Mouse (Mus musculus): Measurements from ENCODE around the gene Polr2c. TPM values are rescaled to one million over a fixed set of nuclear protein-coding genes. Genes with fewer than 3 reads are reported as not detected.

The Polr2c gene
- polyA plus RNA-seq, 1 experiment from 2014 or later: 161 TPM

- Histone ChIP-seq H3K27me3 (peaks cover 23% of the 10 kb centered on the region), H3K9ac (replicated peaks) (peak overlapping the region; percentile 57), H3K36me3 (peaks cover 27% of the 10 kb centered on the region), H3K9me3 (no peaks in the 10 kb centered on the region), H3K4me3 (replicated peaks) (peak overlapping the region; percentile 51), H3K4me2 (peak overlapping the region; percentile 92), H3K27ac (no peak overlapping the region), H3K4me1 (replicated peaks) (peaks cover 48% of the 10 kb centered on the region)
- ATAC-seq (ENCODE audit: insufficient number of reproducible peaks, insufficient read depth, low FRiP score, low TSS enrichment, low read depth): 0 out of 2 replicates have a peak, but pooled peaks have one; percentile 3
- 14% methylated on average over 22 of the region's 22 CpGs for WGBS
Measured at GRCm38 (mm10) chr8:94870474-94871107, 13.3 kb downstream of the Polr2c start.

DNA sequence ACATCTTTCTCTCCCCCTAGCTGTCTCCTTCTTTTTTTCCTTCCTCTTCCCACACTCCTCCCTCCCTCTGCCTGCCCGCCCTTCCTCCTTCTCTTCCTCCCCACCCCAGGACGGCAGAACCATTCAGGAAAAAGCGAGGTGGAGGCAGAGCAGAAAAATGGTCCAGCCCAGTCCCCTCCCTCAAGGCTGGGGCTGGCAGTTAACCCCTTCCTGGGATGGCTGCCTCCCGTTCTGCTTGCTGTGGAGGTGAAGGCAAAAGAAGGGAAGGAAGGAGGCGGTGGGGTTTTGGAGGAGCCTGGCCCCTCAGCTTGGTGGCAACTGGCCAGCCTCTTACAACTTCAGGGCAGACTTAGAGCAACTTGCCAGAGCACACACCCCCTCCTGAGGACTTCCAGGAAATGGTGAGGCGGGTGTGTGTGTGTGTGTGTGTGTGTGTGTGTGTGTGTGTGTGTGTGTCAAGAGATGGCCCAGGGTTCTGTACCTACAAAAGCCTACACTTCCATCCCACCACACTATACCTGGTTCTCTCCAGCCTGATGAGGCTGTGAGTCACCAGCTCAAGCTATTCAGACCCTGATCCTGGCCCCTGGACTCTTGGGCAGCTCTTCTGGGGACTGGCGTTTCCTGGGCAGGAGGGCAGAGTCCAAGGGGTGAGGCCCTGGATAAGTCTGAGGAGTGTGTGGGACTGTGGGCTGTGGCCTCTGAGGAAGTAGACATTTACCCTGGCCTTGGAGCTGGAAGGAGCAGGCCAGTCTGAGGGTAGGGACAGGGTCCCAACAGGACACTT, 14.1 kb downstream of the Polr2c start:
- WGBS: 1% methylated on average over 7 of the region's 7 CpGs
- Histone ChIP-seq H3K9ac (replicated peaks) (peak overlapping the region; percentile 57), H3K36me3 (peaks cover 20% of the 10 kb centered on the region), H3K4me3 (replicated peaks) (peak overlapping the region; percentile 51), H3K4me2 (peak overlapping the region; percentile 92), H3K27ac (peak overlapping the region; percentile 81), H3K4me1 (replicated peaks) (peaks cover 49% of the 10 kb centered on the region), H3K27me3 (peaks cover 23% of the 10 kb centered on the region), H3K9me3 (no peaks in the 10 kb centered on the region)
- peak; percentile 29; the same call in 1 of the 2 replicates for ATAC-seq (ENCODE audit: insufficient number of reproducible peaks, insufficient read depth, low FRiP score, low TSS enrichment, low read depth)

- Histone ChIP-seq H3K4me3 (replicated peaks) (no peak overlapping the region), H3K27me3 (peaks cover 23% of the 10 kb centered on the region), H3K9me3 (no peaks in the 10 kb centered on the region), H3K4me2 (peak overlapping the region; percentile 92), H3K4me1 (replicated peaks) (peaks cover 54% of the 10 kb centered on the region), H3K27ac (no peak overlapping the region), H3K9ac (replicated peaks) (no peak overlapping the region; the same call in 1 of the 2 replicates), H3K36me3 (peaks cover 12% of the 10 kb centered on the region; the same call in 1 of the 2 replicates)
- WGBS: 20% methylated on average over 3 of the region's 3 CpGs
- ATAC-seq (ENCODE audit: insufficient number of reproducible peaks, insufficient read depth, low FRiP score, low TSS enrichment, low read depth): no peak
Measured at GRCm38 (mm10) chr8:94872156-94872555, 14.9 kb downstream of the Polr2c start.

- H3K27ac ChIP-seq: no peak overlapping the region
- H3K9ac ChIP-seq (replicated peaks): no peak overlapping the region
- H3K27me3 ChIP-seq: peaks cover 23% of the 10 kb centered on the region
- no peak for ATAC-seq (ENCODE audit: insufficient number of reproducible peaks, insufficient read depth, low FRiP score, low TSS enrichment, low read depth)
- H3K9me3 ChIP-seq: no peaks in the 10 kb centered on the region
- peak overlapping the region; percentile 92 for H3K4me2 ChIP-seq
- 49% methylated on average over 2 of the region's 2 CpGs for WGBS
- H3K4me1 ChIP-seq (replicated peaks): peaks cover 54% of the 10 kb centered on the region
- H3K4me3 ChIP-seq (replicated peaks): no peak overlapping the region
- peaks cover 9% of the 10 kb centered on the region; the same call in 1 of the 2 replicates for H3K36me3 ChIP-seq
Measured at GRCm38 (mm10) chr8:94872576-94872975, 15.3 kb downstream of the Polr2c start.

DNA sequence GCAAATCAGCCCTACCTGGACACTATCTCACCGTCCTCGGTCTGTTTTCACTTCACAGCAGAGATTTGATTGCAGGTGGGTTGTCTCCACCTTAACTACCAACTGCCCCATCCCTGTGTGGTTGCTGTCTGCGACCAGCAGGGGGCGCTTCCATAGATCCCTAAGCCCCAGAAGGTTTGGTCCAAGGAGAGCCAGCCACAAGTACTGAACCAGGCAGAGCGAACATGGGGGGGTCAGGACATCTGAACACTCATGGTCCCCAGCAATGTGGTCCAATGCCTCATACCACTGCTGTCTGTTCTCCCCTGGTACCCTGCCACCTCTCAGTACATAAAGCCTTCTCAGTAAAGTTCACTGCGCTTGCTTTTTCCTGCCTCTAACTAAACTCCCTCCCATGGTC, 17.1 kb downstream of the Polr2c start:
- WGBS: 11% methylated on average over 6 of the region's 6 CpGs
- peaks cover 54% of the 10 kb centered on the region for H3K4me1 ChIP-seq (replicated peaks)

GRCm38 (mm10) chr8:94875096-94875870, 18.0 kb downstream of the Polr2c start:
- Histone ChIP-seq H3K4me1 (replicated peaks) (peaks cover 47% of the 10 kb centered on the region), H3K27ac (no peak overlapping the region), H3K9me3 (no peaks in the 10 kb centered on the region), H3K4me2 (peak overlapping the region; percentile 93), H3K27me3 (peaks cover 16% of the 10 kb centered on the region), H3K4me3 (replicated peaks) (peak overlapping the region; percentile 67), H3K36me3 (no peaks in the 10 kb centered on the region), H3K9ac (replicated peaks) (peak overlapping the region; percentile 66)
- 15% methylated on average over 17 of the region's 17 CpGs for WGBS
- ATAC-seq (ENCODE audit: insufficient number of reproducible peaks, insufficient read depth, low FRiP score, low TSS enrichment, low read depth): no peak

More for the DNA sequence above, 17.1 kb downstream of the Polr2c start:
- Histone ChIP-seq H3K4me3 (replicated peaks) (0 out of 2 replicates have a peak overlapping the region, but pooled peaks have one; percentile 6), H3K9ac (replicated peaks) (no peak overlapping the region), H3K9me3 (no peaks in the 10 kb centered on the region), H3K27ac (no peak overlapping the region), H3K4me2 (peak overlapping the region; percentile 93), H3K36me3 (no peaks in the 10 kb centered on the region), H3K27me3 (peaks cover 23% of the 10 kb centered on the region)
- ATAC-seq (ENCODE audit: insufficient number of reproducible peaks, insufficient read depth, low FRiP score, low TSS enrichment, low read depth): no peak

- no peaks in the 10 kb centered on the region for H3K36me3 ChIP-seq
- H3K4me1 ChIP-seq (replicated peaks): peaks cover 42% of the 10 kb centered on the region
- H3K9ac ChIP-seq (replicated peaks): peak overlapping the region; percentile 66
- peak overlapping the region; percentile 67 for H3K4me3 ChIP-seq (replicated peaks)
- no peaks in the 10 kb centered on the region for H3K9me3 ChIP-seq
- peak; percentile 2; the same call in 1 of the 2 replicates for ATAC-seq (ENCODE audit: insufficient number of reproducible peaks, insufficient read depth, low FRiP score, low TSS enrichment, low read depth)
- WGBS: under 1% methylated on average over 13 of the region's 20 CpGs
- peak overlapping the region; percentile 93 for H3K4me2 ChIP-seq
- 0 out of 2 replicates have a peak overlapping the region, but pooled peaks have one; percentile 35 for H3K27ac ChIP-seq
- H3K27me3 ChIP-seq: peaks cover 16% of the 10 kb centered on the region
Measured at GRCm38 (mm10) chr8:94875871-94876150, 18.6 kb downstream of the Polr2c start.

- Histone ChIP-seq H3K27ac (0 out of 2 replicates have a peak within 1 kb of the TSS, but pooled peaks have one; percentile 35), H3K4me1 (replicated peaks) (peaks cover 39% of the 10 kb centered on the region), H3K27me3 (peaks cover 16% of the 10 kb centered on the region), H3K4me3 (replicated peaks) (peak within 1 kb of the TSS; percentile 67), H3K9me3 (no peaks in the 10 kb centered on the region), H3K9ac (replicated peaks) (peak within 1 kb of the TSS; percentile 66), H3K36me3 (no peaks in the 10 kb centered on the region), H3K4me2 (peak within 1 kb of the TSS; percentile 93)
- WGBS: under 1% methylated on average over 36 of the region's 37 CpGs
- peak; percentile 40; the same call in 1 of the 2 replicates for ATAC-seq (ENCODE audit: insufficient number of reproducible peaks, insufficient read depth, low FRiP score, low TSS enrichment, low read depth)
Measured at GRCm38 (mm10) chr8:94876197-94876730, 19.0 kb downstream of the Polr2c start, which contains the start of gene Dok4. Dok4 (minus strand) TSS chr8:94876330.

- Histone ChIP-seq H3K4me2 (peak overlapping the region; percentile 93), H3K4me3 (replicated peaks) (no peak overlapping the region)
- 14% methylated on average over 3 of the region's 3 CpGs for WGBS
Measured at GRCm38 (mm10) chr8:94876820-94877219, 19.6 kb downstream of the Polr2c start.

DNA sequence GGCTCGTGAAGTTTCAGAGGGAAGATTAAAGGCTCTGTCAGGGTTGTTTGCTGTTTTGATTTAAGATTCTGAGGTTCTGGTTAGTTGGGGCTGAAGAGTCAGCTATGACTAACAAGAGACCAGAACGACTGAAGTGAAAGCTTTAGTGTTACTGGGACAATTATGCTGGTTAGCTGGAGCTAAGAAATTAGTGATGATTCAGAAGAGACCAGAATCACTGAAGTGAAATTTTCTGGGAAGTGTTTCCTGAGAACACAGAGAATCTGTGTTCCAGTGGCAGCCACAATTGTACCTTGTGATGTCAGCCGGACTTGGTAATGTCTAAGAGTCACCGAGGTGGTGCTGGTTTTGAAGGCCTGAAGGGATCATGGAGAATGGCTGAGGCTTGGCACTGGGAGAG, 23.5 kb downstream of the Polr2c start:
- Histone ChIP-seq H3K4me1 (replicated peaks) (peaks cover 9% of the 10 kb centered on the region), H3K36me3 (no peaks in the 10 kb centered on the region), H3K4me3 (replicated peaks) (no peak overlapping the region), H3K27me3 (no peaks in the 10 kb centered on the region), H3K27ac (no peak overlapping the region), H3K9me3 (no peaks in the 10 kb centered on the region), H3K4me2 (no peak overlapping the region), H3K9ac (replicated peaks) (no peak overlapping the region)
- no peak for ATAC-seq (ENCODE audit: insufficient number of reproducible peaks, insufficient read depth, low FRiP score, low TSS enrichment, low read depth)
- 60% methylated on average over 4 of the region's 4 CpGs for WGBS

More at GRCm38 (mm10) chr8:94876820-94877219, 19.6 kb downstream of the Polr2c start:
- no peak overlapping the region for H3K9ac ChIP-seq (replicated peaks)
- no peaks in the 10 kb centered on the region for H3K36me3 ChIP-seq
- peaks cover 34% of the 10 kb centered on the region for H3K4me1 ChIP-seq (replicated peaks)
- H3K27ac ChIP-seq: no peak overlapping the region
- no peaks in the 10 kb centered on the region for H3K9me3 ChIP-seq
- no peak for ATAC-seq (ENCODE audit: insufficient number of reproducible peaks, insufficient read depth, low FRiP score, low TSS enrichment, low read depth)
- H3K27me3 ChIP-seq: peaks cover 16% of the 10 kb centered on the region
